In genomic region chr11:106778132-106778531, GRCm38 (mm10) we compare ENCODE assay signal across 10 mouse cellular contexts. TPM values are rescaled to one million over a fixed set of nuclear protein-coding genes. Genes with fewer than 3 reads are reported as not detected.
DNase-seq lines count a peak whose midpoint lies in the region; ATAC-seq and TF ChIP-seq lines count a peak whose summit lies in the region.
"Had no signal": no experiment of that assay in that cellular context is flagged by ENCODE, and none has a peak within 500 bp of the region (broad histone marks: within the 10 kb centered on the region; RNA-seq: fewer than 3 reads in every experiment).

No protein-coding gene starts in this region.

- no peak overlapping the region for H3K4me3 ChIP-seq in forebrain, embryonic 13.5 days
- H3K4me3 ChIP-seq in forebrain, embryonic 16.5 days (replicated peaks; ENCODE audit: low read length) = no peak overlapping the region
- H3K4me3 ChIP-seq in lung, embryonic 14.5 days (ENCODE audit: low read depth, low read length) = peak overlapping the region; percentile 79; the same call in 1 of the 2 replicates
- H3K4me3 ChIP-seq in hindbrain, postnatal 0 days (ENCODE audit: low read length) = no peak overlapping the region

- H3K4me2 ChIP-seq in forebrain, embryonic 13.5 days = peak overlapping the region; percentile 89; the same call in 1 of the 2 replicates
- no peak overlapping the region for H3K4me2 ChIP-seq in forebrain, embryonic 16.5 days (ENCODE audit: low read length)
- peak overlapping the region; percentile 81 for H3K4me2 ChIP-seq in lung, embryonic 14.5 days
- peak overlapping the region; percentile 92; the same call in 1 of the 2 replicates for H3K4me2 ChIP-seq in hindbrain, postnatal 0 days (ENCODE audit: low read depth, low read length)

- H3K36me3 ChIP-seq in forebrain, embryonic 13.5 days (ENCODE audit: poor library complexity, severe bottlenecking) = peaks cover 65% of the 10 kb centered on the region
- peaks cover 22% of the 10 kb centered on the region for H3K36me3 ChIP-seq in forebrain, embryonic 16.5 days (ENCODE audit: control insufficient read depth, insufficient read depth)
- peaks cover 67% of the 10 kb centered on the region for H3K36me3 ChIP-seq in lung, embryonic 14.5 days (ENCODE audit: insufficient read depth)
- H3K36me3 ChIP-seq in hindbrain, postnatal 0 days (ENCODE audit: insufficient read depth, low read length) = peaks cover 37% of the 10 kb centered on the region

- H3K27ac ChIP-seq in forebrain, embryonic 13.5 days = no peak overlapping the region
- no peak overlapping the region for H3K27ac ChIP-seq in forebrain, embryonic 16.5 days (ENCODE audit: low read length)
- no peak overlapping the region for H3K27ac ChIP-seq in lung, embryonic 14.5 days (ENCODE audit: low read depth)
- H3K27ac ChIP-seq in hindbrain, postnatal 0 days = no peak overlapping the region

- H3K9ac ChIP-seq in forebrain, embryonic 13.5 days = no peak overlapping the region
- H3K9ac ChIP-seq in forebrain, embryonic 16.5 days (replicated peaks; ENCODE audit: low read depth, low read length) = no peak overlapping the region
- H3K9ac ChIP-seq in lung, embryonic 14.5 days = no peak overlapping the region
- no peak overlapping the region for H3K9ac ChIP-seq in hindbrain, postnatal 0 days (replicated peaks; ENCODE audit: low read length)

- WGBS in forebrain, embryonic 13.5 days = 90% methylated on average over 7 of the region's 7 CpGs
- 93% methylated on average over 7 of the region's 7 CpGs for WGBS in forebrain, embryonic 16.5 days
- WGBS in lung, embryonic 14.5 days = 89% methylated on average over 7 of the region's 7 CpGs
- WGBS in hindbrain, postnatal 0 days = 90% methylated on average over 7 of the region's 7 CpGs

- H3K9me3 ChIP-seq in forebrain, embryonic 13.5 days (replicated peaks) = no peaks in the 10 kb centered on the region
- no peaks in the 10 kb centered on the region for H3K9me3 ChIP-seq in forebrain, embryonic 16.5 days (ENCODE audit: control insufficient read depth, low read length)
- no peaks in the 10 kb centered on the region for H3K9me3 ChIP-seq in lung, embryonic 14.5 days (ENCODE audit: low read depth, low read length)
- no peaks in the 10 kb centered on the region for H3K9me3 ChIP-seq in hindbrain, postnatal 0 days (ENCODE audit: low read length)

- no peak for TF ChIP-seq CTCF in lung, embryonic 14.5 days (IDR thresholded peaks at IDR 0.05; ENCODE audit: low read depth)
- no peak for TF ChIP-seq CTCF in hindbrain, postnatal 0 days (IDR thresholded peaks at IDR 0.05; ENCODE audit: low read depth)

- H3K27me3 ChIP-seq in forebrain, embryonic 13.5 days = no peaks in the 10 kb centered on the region
- H3K27me3 ChIP-seq in forebrain, embryonic 16.5 days (replicated peaks; ENCODE audit: control insufficient read depth, insufficient read depth, low read length) = no peaks in the 10 kb centered on the region
- H3K27me3 ChIP-seq in lung, embryonic 14.5 days (ENCODE audit: insufficient read depth, low read length) = no peaks in the 10 kb centered on the region
- H3K27me3 ChIP-seq in hindbrain, postnatal 0 days (ENCODE audit: insufficient read depth, low read length) = no peaks in the 10 kb centered on the region

- H3K4me1 ChIP-seq in forebrain, embryonic 13.5 days = peaks cover 11% of the 10 kb centered on the region
- H3K4me1 ChIP-seq in forebrain, embryonic 16.5 days (replicated peaks; ENCODE audit: control insufficient read depth, insufficient read depth, low read length) = peaks cover 13% of the 10 kb centered on the region
- H3K4me1 ChIP-seq in lung, embryonic 14.5 days (ENCODE audit: insufficient read depth) = no peaks in the 10 kb centered on the region
- H3K4me1 ChIP-seq in hindbrain, postnatal 0 days (ENCODE audit: insufficient read depth, low read length) = 0 out of 2 replicates have a peak, but pooled peaks cover 2% of the 10 kb centered on the region

- ATAC-seq in forebrain, embryonic 13.5 days = no peak
- ATAC-seq in forebrain, embryonic 16.5 days = no peak
- no peak for ATAC-seq in lung, embryonic 14.5 days (ENCODE audit: insufficient read depth)
- ATAC-seq in hindbrain, postnatal 0 days = no peak

- DNase-seq in lung, embryonic 14.5 days = no peak
- no peak for DNase-seq in lung, postnatal 10 days
- DNase-seq in hindbrain, postnatal 0 days (ENCODE audit: low spot score) = no peak
- DNase-seq in naive thymus-derived CD4-positive, alpha-beta T cell, adult 2 months (ENCODE audit: low read depth) = peak; percentile 48
- no peak for DNase-seq in urinary bladder, postnatal 10 days (ENCODE audit: low spot score)
- DNase-seq in natural killer cell, adult 2 months (ENCODE audit: low spot score in 2 of 2) = no peak
- DNase-seq: adrenal gland, postnatal 10 days; layer of hippocampus, postnatal 36 days had no signal

RNA-seq across cellular contexts. Expression of gene Polg2, which starts 1.2 kb away (rescaled TPM):
- 9.6 and 10.0 TPM in 2 replicates for polyA plus RNA-seq in forebrain, embryonic 13.5 days (2015; fragmentation: Nextera tagmentation; extraction: Ambion mirVana)
- polyA plus RNA-seq in forebrain, embryonic 16.5 days (2015; fragmentation: Nextera tagmentation; extraction: Ambion mirVana) = 8.8 and 8.9 TPM in 2 replicates
- polyA plus RNA-seq in lung, embryonic 14.5 days (2014; fragmentation: Nextera tagmentation; extraction: Ambion mirVana) = 8.6 and 9.9 TPM in 2 replicates
- 8.3 and 12.9 TPM in 2 replicates for total RNA-seq in hindbrain, postnatal 0 days (2014; rRNA removed)
- 9.5 and 11.4 TPM in 2 replicates for polyA plus RNA-seq in hindbrain, postnatal 0 days (2015; fragmentation: Nextera tagmentation; extraction: Ambion mirVana)

RNA-seq across cellular contexts. Expression of gene Ddx5, which starts 10.9 kb away (rescaled TPM):
- polyA plus RNA-seq in forebrain, embryonic 13.5 days (2015; fragmentation: Nextera tagmentation; extraction: Ambion mirVana) = 503 and 514 TPM in 2 replicates
- 520 and 566 TPM in 2 replicates for polyA plus RNA-seq in forebrain, embryonic 16.5 days (2015; fragmentation: Nextera tagmentation; extraction: Ambion mirVana)
- polyA plus RNA-seq in lung, embryonic 14.5 days (2014; fragmentation: Nextera tagmentation; extraction: Ambion mirVana) = 408 and 429 TPM in 2 replicates
- total RNA-seq in hindbrain, postnatal 0 days (2014; rRNA removed) = 288 and 416 TPM in 2 replicates
- polyA plus RNA-seq in hindbrain, postnatal 0 days (2015; fragmentation: Nextera tagmentation; extraction: Ambion mirVana) = 272 and 274 TPM in 2 replicates

RNA-seq across cellular contexts. Expression of gene Cep95, which starts 10.9 kb away (rescaled TPM):
- 19.5 and 21.6 TPM in 2 replicates for polyA plus RNA-seq in forebrain, embryonic 13.5 days (2015; fragmentation: Nextera tagmentation; extraction: Ambion mirVana)
- 22.5 and 25.9 TPM in 2 replicates for polyA plus RNA-seq in forebrain, embryonic 16.5 days (2015; fragmentation: Nextera tagmentation; extraction: Ambion mirVana)
- 17.1 and 18.8 TPM in 2 replicates for polyA plus RNA-seq in lung, embryonic 14.5 days (2014; fragmentation: Nextera tagmentation; extraction: Ambion mirVana)
- 2.6 and 9.0 TPM in 2 replicates for total RNA-seq in hindbrain, postnatal 0 days (2014; rRNA removed)
- 7.2 and 8.7 TPM in 2 replicates for polyA plus RNA-seq in hindbrain, postnatal 0 days (2015; fragmentation: Nextera tagmentation; extraction: Ambion mirVana)

RNA-seq across cellular contexts. Expression of gene Milr1, which starts 27.1 kb away (rescaled TPM):
- polyA plus RNA-seq in forebrain, embryonic 13.5 days (2015; fragmentation: Nextera tagmentation; extraction: Ambion mirVana) = 0.54 and 1.0 TPM in 2 replicates
- 0.35 and 0.72 TPM in 2 replicates for polyA plus RNA-seq in forebrain, embryonic 16.5 days (2015; fragmentation: Nextera tagmentation; extraction: Ambion mirVana)
- 1.6 and 1.7 TPM in 2 replicates for polyA plus RNA-seq in lung, embryonic 14.5 days (2014; fragmentation: Nextera tagmentation; extraction: Ambion mirVana)
- 0.40 TPM in 1 of 2 replicates, not detected in the other for total RNA-seq in hindbrain, postnatal 0 days (2014; rRNA removed)
- polyA plus RNA-seq in hindbrain, postnatal 0 days (2015; fragmentation: Nextera tagmentation; extraction: Ambion mirVana) = 0.56 and 0.72 TPM in 2 replicates
- total RNA-seq: layer of hippocampus, postnatal 36 days had no signal

RNA-seq across cellular contexts. Expression of gene Pecam1, which starts 27.7 kb away (rescaled TPM):
- 12.4 and 13.7 TPM in 2 replicates for polyA plus RNA-seq in forebrain, embryonic 13.5 days (2015; fragmentation: Nextera tagmentation; extraction: Ambion mirVana)
- 14.7 and 18.3 TPM in 2 replicates for polyA plus RNA-seq in forebrain, embryonic 16.5 days (2015; fragmentation: Nextera tagmentation; extraction: Ambion mirVana)
- 89.5 and 95.9 TPM in 2 replicates for polyA plus RNA-seq in lung, embryonic 14.5 days (2014; fragmentation: Nextera tagmentation; extraction: Ambion mirVana)
- total RNA-seq in hindbrain, postnatal 0 days (2014; rRNA removed) = 19.2 and 20.1 TPM in 2 replicates
- 10.9 and 11.2 TPM in 2 replicates for polyA plus RNA-seq in hindbrain, postnatal 0 days (2015; fragmentation: Nextera tagmentation; extraction: Ambion mirVana)
